Mouse (Mus musculus) MEL (cell line): ENCODE results near the gene Camta1.

ENCODE experiments used
- CTCF ChIP-seq, 3 experiments: IDR thresholded peaks in 2 of 3; conservative IDR thresholded peaks in 1 of 3; 2 replicates each; pipeline ENCODE4 v1.5.1; 2011 to 2012; ENCODE audit warnings: low read length in 3 of 3, low read depth in 2 of 3, mild to moderate bottlenecking in 2 of 3, improper control_type of control experiment in 1 of 3, inconsistent platforms in 1 of 3, mixed read lengths in 1 of 3, moderate library complexity in 1 of 3; ENCODE audit not compliant: control insufficient read depth in 1 of 3, insufficient read depth in 1 of 3, poor library complexity in 1 of 3, severe bottlenecking in 1 of 3
- KAT2A ChIP-seq: conservative IDR thresholded peaks from 2 replicates; pipeline ENCODE4 v1.6.1; 2012; ENCODE audit warnings: low read depth, low read length, improper control_type of control experiment, inconsistent platforms
- MAX ChIP-seq: IDR thresholded peaks from 2 replicates; pipeline ENCODE4 v1.6.1; 2011; ENCODE audit warnings: low read length, improper control_type of control experiment
- MAZ ChIP-seq: IDR thresholded peaks from 2 replicates; pipeline ENCODE4 v1.6.1; 2012; ENCODE audit warnings: low read depth, mild to moderate bottlenecking, inconsistent platforms, low read length, improper control_type of control experiment
- MEF2A ChIP-seq: IDR thresholded peaks from 2 replicates; pipeline ENCODE4 v1.6.1; 2014; ENCODE audit warnings: low read depth, mild to moderate bottlenecking, inconsistent platforms, low read length, improper control_type of control experiment; ENCODE audit not compliant: poor library complexity, insufficient replicate concordance, severe bottlenecking; ENCODE audit errors: extremely low read depth
- POLR2A ChIP-seq, 2 experiments: IDR thresholded peaks; 2 replicates each; pipeline ENCODE4 v1.6.1; 2011 to 2012; ENCODE audit warnings: low read length in 2 of 2, mild to moderate bottlenecking in 2 of 2, control low read depth in 1 of 2, improper control_type of control experiment in 1 of 2, low read depth in 1 of 2, moderate library complexity in 1 of 2; ENCODE audit not compliant: control insufficient read depth in 1 of 2, insufficient read depth in 1 of 2, poor library complexity in 1 of 2
- TBP ChIP-seq: IDR thresholded peaks from 2 replicates; pipeline ENCODE4 v1.8.0; 2011; ENCODE audit warnings: low read depth, low read length, improper control_type of control experiment
- UBTF ChIP-seq: IDR thresholded peaks from 2 replicates; pipeline ENCODE4 v1.6.1; 2012; ENCODE audit warnings: low read depth, mild to moderate bottlenecking, inconsistent platforms, low read length, improper control_type of control experiment, moderate library complexity, borderline replicate concordance; ENCODE audit not compliant: insufficient read depth

DNA sequence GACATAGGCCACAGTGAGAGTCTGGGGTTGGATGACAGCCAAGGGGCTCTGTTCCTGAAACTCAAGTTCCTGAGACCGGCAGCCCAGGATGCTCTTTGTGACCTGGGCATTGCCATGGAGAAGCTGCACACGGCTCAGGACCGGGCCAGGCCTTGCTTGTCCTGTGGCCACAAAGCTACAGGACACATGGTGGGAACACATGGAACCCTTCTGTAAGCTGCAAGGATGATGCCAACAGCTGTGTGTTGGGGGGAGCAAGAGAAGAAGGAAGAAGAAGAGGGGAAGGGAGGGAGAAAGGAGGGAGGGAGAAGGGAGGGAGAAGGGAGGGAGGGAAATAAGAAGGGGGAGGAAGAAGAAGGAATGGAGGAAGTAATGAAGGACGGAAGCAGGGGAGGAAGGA lies 645.8 kb downstream of the Camta1 start:
- no peak for TF ChIP-seq MAX
- TF ChIP-seq MAZ: no peak
- TF ChIP-seq MEF2A: no peak
- no peak for TF ChIP-seq CTCF (IDR thresholded peaks at IDR 0.05 in 2 of 3, conservative IDR thresholded peaks at IDR 0.05 in 1 of 3; ENCODE audit: control insufficient read depth in 1 of 3, insufficient read depth in 1 of 3, low read depth in 2 of 3, low read length in 3 of 3, poor library complexity in 1 of 3, severe bottlenecking in 1 of 3)
- TF ChIP-seq TBP: no peak
- no peak for TF ChIP-seq UBTF
- TF ChIP-seq KAT2A: no peak
- no peak for TF ChIP-seq POLR2A (IDR thresholded peaks at IDR 0.05; ENCODE audit: control insufficient read depth in 1 of 2, insufficient read depth in 1 of 2, low read depth in 1 of 2, low read length in 2 of 2, poor library complexity in 1 of 2)
